Mouse (Mus musculus) olfactory bulb, adult 2 months (tissue): Measurements from ENCODE around the gene Sox15.
"Not testable (repeated sequence)": the region's sequence is repeated elsewhere in the genome, so short reads cannot be mapped to it uniquely, and the experiment has no call there.

Source experiments
- CTCF ChIP-seq: fragments of 200-500 bp; IDR thresholded peaks from 2 replicates; pipeline ENCODE4 v1.5.1; 2012; ENCODE audit warnings: low read depth, mild to moderate bottlenecking, low read length, moderate library complexity; ENCODE audit not compliant: insufficient read depth
- POLR2A ChIP-seq: fragments of 200-500 bp; IDR thresholded peaks from 2 replicates; pipeline ENCODE4 v1.6.1; 2012; ENCODE audit warnings: mild to moderate bottlenecking, low read depth, low read length, moderate library complexity; ENCODE audit not compliant: insufficient read depth

- TF ChIP-seq POLR2A, CTCF: not testable (repeated sequence)
These were observed 30.8 kb upstream of the Sox15 start for GRCm38 (mm10) chr11:69624339-69624738.
